Mouse (Mus musculus) embryonic facial prominence, embryonic 15.5 days (tissue): Measurements from ENCODE around the gene Krt7. TPM values are rescaled to one million over a fixed set of nuclear protein-coding genes. Genes with fewer than 3 reads are reported as not detected.
A peak's percentile ranks its signal among the peaks of the same experiment; 100 is the strongest.

Experiments
- ATAC-seq: fragments of 200-750 bp; cut with Nextera tagmentation; 2 replicates; pipeline ENCODE4 v1.8.0; 2017; ENCODE audit warnings: low read depth, moderate TSS enrichment; ENCODE audit not compliant: insufficient number of reproducible peaks, low FRiP score, low TSS enrichment
- H3K27ac ChIP-seq: fragments of 300-500 bp; sonication (generic); replicated peaks from 2 replicates; pipeline ENCODE4 v1.5.1; 2015; ENCODE audit warnings: mild to moderate bottlenecking, inconsistent platforms
- H3K27me3 ChIP-seq: fragments of 300-500 bp; sonication (generic); 2 replicates; pipeline ENCODE4 v1.6.1; 2015; ENCODE audit warnings: inconsistent platforms
- H3K36me3 ChIP-seq: fragments of 300-500 bp; sonication (generic); 2 replicates; pipeline ENCODE4 v1.6.1; 2015; ENCODE audit warnings: mild to moderate bottlenecking, inconsistent platforms
- H3K4me1 ChIP-seq: fragments of 300-500 bp; sonication (generic); 2 replicates; pipeline ENCODE4 v1.6.1; 2015; ENCODE audit warnings: inconsistent platforms
- H3K4me2 ChIP-seq: fragments of 300-500 bp; sonication (generic); replicated peaks from 2 replicates; pipeline ENCODE4 v1.6.1; 2015; ENCODE audit warnings: mild to moderate bottlenecking, inconsistent platforms
- H3K4me3 ChIP-seq: fragments of 300-500 bp; sonication (generic); replicated peaks from 2 replicates; pipeline ENCODE4 v1.5.1; 2015; ENCODE audit warnings: mild to moderate bottlenecking, inconsistent platforms
- H3K9ac ChIP-seq: fragments of 300-500 bp; sonication (generic); 2 replicates; pipeline ENCODE4 v1.6.1; 2015; ENCODE audit warnings: inconsistent platforms
- H3K9me3 ChIP-seq: fragments of 300-500 bp; sonication (generic); replicated peaks from 2 replicates; pipeline ENCODE4 v1.6.1; 2016; ENCODE audit warnings: inconsistent platforms
- WGBS: fragments of 180-500 bp; shearing (Covaris S2); methylation state at CpG from one replicate; pipeline ENCODE4 v1.1.7; 2015; 5-methylcytosine and 5-hydroxymethylcytosine counted together
- polyA plus RNA-seq: library from polyadenylated mRNA; unstranded; fragments of >200 nt; fragmentation: Nextera tagmentation; extraction: Ambion mirVana; gene quantifications from 2 replicates; pipeline ENCODE4 v1.2.1, GENCODE M21; 2015

The Krt7 gene
- polyA plus RNA-seq, 1 experiment from 2014 or later, result 93.4 TPM

DNA sequence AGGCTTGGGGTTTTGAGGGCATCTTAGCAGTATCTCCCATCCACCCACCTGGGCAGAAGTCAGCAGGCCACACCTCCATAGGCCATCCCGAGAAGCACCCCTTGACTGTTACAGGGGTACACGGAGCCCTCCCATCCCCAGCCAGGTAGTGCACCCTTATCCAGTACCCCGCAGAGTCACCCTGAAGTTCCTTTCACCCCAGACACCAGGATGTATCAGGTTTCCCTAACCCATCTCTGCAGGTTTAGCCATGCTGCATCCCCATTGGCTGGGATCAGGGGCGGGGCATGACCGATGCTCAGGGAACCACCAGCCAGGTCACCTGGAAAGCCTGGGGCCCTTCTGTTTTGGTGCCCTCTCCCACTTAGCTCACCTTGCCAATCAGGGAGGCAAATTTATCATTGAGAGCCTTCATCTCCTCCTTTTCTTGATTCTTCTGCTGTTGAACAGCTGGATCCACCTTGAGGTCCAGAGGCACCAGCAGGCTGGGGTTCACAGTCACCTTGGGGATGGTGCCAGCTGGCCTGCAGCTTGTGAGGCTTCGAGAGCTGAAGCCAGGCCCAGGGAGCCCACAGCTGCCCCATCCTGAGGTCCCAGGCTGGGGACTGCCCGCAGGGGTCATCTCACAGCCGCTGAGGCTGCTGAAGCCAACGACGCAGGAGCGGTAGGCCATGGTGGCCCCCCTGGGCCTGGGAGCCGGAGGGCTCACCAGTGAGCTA, 41.3 kb upstream of the Krt7 start:
- Histone ChIP-seq H3K9me3 (no peaks in the 10 kb centered on the region), H3K9ac (no peak overlapping the region), H3K36me3 (no peaks in the 10 kb centered on the region), H3K4me2 (peak overlapping the region; percentile 34), H3K27ac (peak overlapping the region; percentile 86), H3K4me3 (peak overlapping the region; percentile 24), H3K27me3 (no peaks in the 10 kb centered on the region), H3K4me1 (peaks cover 73% of the 10 kb centered on the region)
- WGBS, result 31% methylated on average over 12 of the region's 12 CpGs
- no peak for ATAC-seq

DNA sequence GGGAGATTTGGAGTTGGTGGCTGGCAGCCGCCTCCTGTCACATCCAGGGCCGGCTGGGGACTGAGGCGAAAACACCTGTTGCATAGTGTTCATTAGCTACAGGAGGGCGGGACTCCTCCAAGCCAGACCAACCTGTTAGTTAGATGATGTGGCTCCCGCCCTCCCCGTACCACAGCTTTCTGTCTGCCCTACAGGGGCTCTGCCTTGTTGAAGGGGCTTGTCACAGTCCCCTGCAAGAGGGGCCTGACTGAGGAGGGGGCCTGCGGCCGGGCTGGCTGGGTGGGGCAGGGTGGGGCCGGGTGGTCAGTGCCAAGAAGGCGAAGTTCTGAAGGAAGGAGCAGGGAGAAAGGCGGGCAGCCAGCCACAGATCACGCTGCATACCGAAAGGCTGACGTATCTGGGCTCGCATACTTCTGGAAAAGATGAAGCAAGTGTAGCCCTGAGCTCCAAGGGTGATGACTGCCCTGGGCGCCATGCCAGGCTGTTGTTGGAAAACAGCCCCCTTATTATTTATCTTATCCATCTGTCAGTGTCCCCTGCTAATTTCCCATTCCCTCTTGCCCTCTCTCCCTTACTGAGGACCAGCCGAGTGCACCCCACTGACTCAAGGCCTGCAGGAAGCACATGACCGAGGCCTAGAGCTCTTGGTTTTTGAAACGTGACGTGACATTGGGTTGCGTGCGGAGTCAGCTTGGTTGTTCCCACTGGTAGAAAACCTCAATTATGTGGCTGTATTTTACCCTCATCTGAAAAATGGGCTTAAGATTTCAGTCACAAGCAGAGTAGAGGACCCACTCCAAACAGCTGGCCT, 40.5 kb upstream of the Krt7 start, which contains the start of gene Krt80:
Gene Krt80 (minus strand): TSS at position 62 of the 811 bp plus-strand sequence.
- ATAC-seq, result peak; percentile 76; the same call in 1 of the 2 replicates
- Histone ChIP-seq H3K36me3 (no peaks in the 10 kb centered on the region), H3K9ac (no peak within 1 kb of the TSS), H3K4me1 (peaks cover 73% of the 10 kb centered on the region), H3K4me2 (peak within 1 kb of the TSS; percentile 34), H3K27ac (peak within 1 kb of the TSS; percentile 86), H3K27me3 (no peaks in the 10 kb centered on the region), H3K9me3 (no peaks in the 10 kb centered on the region), H3K4me3 (peak within 1 kb of the TSS; percentile 24)
- WGBS, result 32% methylated on average over 22 of the region's 22 CpGs

DNA sequence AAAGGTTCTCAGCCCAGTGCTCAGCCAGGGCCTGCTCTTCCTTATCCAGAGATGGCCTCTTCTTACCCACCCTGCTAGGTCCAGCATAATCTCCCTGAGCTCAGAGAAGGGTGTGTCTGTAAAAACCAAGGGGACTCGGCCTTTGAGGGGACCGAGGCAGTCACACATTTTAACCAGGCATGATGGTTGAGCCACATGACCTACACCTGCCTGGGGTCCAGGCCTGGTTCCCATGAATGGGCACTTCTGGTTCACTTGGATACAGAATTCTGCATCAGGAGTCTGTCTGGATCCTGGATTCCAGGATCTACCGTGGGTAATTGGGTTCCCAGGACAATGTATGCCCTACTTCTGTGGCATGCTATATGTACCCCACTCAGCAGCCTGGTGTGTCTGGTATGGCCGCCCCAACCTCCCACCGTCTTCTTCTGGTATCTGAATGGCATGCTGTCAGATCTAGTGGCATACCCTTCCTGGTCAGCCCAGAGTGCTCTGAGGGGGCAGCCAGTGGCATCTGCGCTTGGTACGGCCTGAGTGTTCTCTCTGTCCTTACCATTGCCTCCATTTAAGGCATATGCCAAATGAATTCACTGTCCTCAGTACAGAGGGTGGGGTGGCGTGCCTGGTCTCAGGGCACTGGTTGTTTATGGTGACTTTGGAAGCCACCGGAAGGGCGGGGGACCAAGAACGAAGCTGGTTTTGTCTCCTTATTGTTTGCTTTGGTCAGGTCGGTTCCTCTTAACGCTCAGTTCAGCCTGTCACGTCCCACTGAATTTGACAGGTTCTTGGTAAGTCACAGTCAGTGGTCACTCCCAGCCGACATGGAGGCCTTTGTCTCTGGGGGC, 39.5 kb upstream of the Krt7 start:
- Histone ChIP-seq H3K4me2 (no peak overlapping the region), H3K9me3 (no peaks in the 10 kb centered on the region), H3K27me3 (no peaks in the 10 kb centered on the region), H3K4me1 (peaks cover 72% of the 10 kb centered on the region), H3K27ac (0 out of 2 replicates have a peak overlapping the region, but pooled peaks have one; percentile 86), H3K4me3 (no peak overlapping the region), H3K36me3 (no peaks in the 10 kb centered on the region), H3K9ac (no peak overlapping the region)
- ATAC-seq, result no peak
- 80% methylated on average over 15 of the region's 15 CpGs for WGBS

DNA sequence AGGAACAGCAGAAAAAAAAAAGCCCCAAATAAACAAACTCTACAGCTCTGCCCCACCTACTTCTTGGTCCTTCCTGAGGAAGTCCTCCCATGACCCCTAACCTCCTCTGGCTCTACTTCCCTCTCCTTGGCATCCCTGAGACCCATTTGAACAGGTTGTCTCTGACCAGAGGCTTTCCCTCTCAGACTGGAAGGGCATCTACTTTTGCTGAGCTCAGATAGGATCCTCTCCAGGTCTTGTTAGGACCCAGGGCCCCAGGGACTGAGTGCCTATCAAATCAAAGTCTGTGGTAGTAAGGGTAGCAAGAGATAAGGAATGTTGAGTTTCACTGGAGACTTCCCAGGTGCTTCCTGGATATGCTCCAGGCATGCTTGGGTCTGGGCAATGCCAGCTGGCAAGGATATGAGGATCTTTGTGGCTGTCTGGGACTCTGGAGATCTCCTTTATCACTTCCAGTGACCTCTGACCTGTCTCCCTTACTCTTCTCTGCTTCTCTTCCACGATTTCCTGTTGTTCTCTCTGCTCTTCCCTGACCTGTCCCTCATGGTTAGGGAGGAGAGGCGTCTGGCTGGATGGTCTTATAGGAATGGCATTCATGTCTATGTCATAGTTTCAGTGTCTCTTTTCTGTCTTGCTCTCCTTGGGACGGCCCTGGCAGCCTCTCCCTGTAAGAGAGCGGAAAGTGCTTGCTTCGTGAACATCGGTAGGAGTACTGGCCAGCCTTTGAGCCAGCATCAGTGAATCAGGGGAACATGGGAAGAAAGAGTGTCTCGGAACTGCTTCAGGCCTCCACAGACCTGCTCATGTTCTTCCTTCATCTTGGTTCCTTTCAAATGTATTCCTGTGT, 38.5 kb upstream of the Krt7 start:
- Histone ChIP-seq H3K9me3 (no peaks in the 10 kb centered on the region), H3K4me3 (no peak overlapping the region), H3K36me3 (no peaks in the 10 kb centered on the region), H3K27me3 (no peaks in the 10 kb centered on the region), H3K4me1 (peaks cover 63% of the 10 kb centered on the region), H3K27ac (peak overlapping the region; percentile 48; the same call in 1 of the 2 replicates), H3K4me2 (no peak overlapping the region), H3K9ac (no peak overlapping the region)
- ATAC-seq, result no peak
- WGBS, result 58% methylated on average over 7 of the region's 7 CpGs

DNA sequence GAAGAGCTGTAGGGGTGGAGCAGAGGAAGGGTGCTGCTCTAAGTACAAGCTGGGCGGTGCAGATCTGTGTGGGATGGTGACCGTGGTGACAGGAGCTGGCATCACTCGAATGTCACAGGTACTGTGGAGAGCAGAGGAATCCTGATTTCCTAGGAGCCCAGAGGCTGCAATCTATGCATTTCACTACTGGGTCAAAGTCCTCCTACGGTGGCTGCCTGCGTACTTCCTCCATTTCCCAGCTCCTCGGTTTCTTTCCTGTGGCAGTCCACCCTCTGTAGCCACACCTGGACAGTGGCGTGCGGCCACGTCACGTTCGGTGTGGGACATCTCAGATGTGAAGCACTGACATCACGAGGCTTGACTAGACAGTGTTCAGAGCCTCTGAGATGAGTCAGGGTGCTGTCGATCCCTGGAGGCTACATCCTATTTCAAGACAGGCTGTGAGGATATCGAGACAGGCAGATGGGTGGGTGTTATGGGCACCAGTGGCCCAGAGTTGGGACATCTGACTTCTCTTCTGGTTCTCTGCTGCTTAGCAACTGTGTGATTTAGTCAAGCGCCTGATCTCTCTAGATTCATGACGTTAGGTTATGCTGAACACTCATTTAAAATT, 37.5 kb upstream of the Krt7 start:
- H3K4me1 ChIP-seq, result peaks cover 55% of the 10 kb centered on the region
- no peak overlapping the region for H3K4me2 ChIP-seq
- H3K9ac ChIP-seq, result no peak overlapping the region
- H3K9me3 ChIP-seq, result no peaks in the 10 kb centered on the region
- H3K27me3 ChIP-seq, result no peaks in the 10 kb centered on the region
- 79% methylated on average over 16 of the region's 16 CpGs for WGBS
- no peak overlapping the region for H3K27ac ChIP-seq
- no peak overlapping the region for H3K4me3 ChIP-seq
- no peak for ATAC-seq
- no peaks in the 10 kb centered on the region for H3K36me3 ChIP-seq

DNA sequence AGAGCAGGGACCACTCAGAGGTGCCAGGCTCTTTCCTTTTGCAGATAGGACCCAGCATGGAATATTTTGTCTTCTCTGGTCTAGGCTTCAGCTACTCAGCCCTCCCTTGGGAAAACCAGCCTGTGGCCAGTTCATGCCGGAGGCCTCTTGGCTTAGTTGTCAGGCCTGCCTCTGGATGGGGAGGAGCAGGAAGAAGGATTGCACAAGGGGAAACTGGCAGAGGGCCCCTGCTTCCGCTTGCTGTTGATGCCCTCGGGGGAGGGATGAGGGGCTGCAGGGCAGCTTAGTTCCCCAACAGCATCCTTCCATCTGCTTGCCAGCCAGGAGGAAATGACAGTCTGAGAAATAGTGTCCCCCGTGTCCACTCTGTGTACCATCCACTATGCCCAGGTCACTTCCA, 36.0 kb upstream of the Krt7 start:
- Histone ChIP-seq H3K27me3 (no peaks in the 10 kb centered on the region), H3K4me3 (no peak overlapping the region), H3K36me3 (no peaks in the 10 kb centered on the region), H3K9ac (no peak overlapping the region), H3K4me1 (peaks cover 41% of the 10 kb centered on the region), H3K9me3 (no peaks in the 10 kb centered on the region), H3K4me2 (no peak overlapping the region), H3K27ac (no peak overlapping the region; the same call in 1 of the 2 replicates)
- WGBS, result 27% methylated on average over 4 of the region's 4 CpGs
- no peak for ATAC-seq

DNA sequence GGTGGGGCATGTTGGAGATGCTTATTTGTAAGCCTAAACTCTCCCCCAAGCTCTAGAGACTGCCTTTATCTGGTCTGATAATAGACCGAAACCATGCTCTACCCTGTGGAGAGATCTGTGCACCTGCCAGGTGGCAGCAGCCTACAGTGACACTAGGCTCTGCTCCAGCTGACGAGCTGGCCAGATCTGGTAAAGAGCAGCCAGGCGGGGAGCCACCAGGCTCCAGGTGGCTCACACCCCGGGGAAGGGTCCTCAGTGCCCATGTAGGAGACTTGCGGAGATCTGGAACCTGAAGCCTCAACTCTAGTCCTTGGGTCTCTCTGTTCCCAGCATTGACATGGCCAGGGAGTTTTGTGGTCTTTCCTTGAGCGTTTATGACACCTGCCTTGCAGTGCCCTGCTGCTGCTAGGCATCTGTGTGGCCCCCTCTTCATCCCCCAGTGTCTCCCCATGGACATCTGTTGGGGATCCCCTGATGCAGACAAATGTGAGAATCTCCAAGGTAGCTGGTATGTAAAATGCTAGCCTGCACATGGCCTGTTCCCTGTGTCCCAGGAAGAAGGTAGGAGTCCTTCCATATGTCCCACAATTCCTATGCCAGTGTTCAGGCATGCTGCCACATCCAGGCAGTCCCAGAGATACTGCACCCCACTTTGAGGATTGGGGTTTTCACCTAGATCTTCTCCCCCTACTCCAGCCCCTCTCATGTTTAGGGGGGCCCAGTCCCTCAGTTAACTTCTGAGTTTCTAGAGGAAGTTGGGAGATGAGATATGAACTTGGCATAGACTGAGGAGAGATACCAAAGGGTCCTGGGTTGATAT, 34.7 kb upstream of the Krt7 start:
- Histone ChIP-seq H3K9ac (no peak overlapping the region), H3K4me2 (no peak overlapping the region), H3K27ac (no peak overlapping the region), H3K27me3 (no peaks in the 10 kb centered on the region), H3K9me3 (no peaks in the 10 kb centered on the region), H3K36me3 (no peaks in the 10 kb centered on the region), H3K4me1 (peaks cover 28% of the 10 kb centered on the region), H3K4me3 (no peak overlapping the region)
- 79% methylated on average over 6 of the region's 6 CpGs for WGBS
- ATAC-seq, result no peak

DNA sequence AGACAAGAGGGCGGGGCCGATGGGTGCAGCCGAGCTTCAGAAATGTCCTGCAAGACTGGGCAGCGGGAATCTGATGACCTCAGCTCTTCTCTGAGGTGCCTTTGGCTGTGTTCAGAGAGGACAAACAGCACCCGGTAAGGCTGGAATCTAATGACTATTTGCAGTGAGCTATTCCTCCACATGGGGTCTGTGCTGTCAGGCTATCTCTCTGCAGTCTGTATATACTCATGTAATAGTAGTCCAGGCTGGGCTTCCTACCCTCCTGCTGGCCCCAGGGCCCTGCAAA, 34.1 kb upstream of the Krt7 start:
- Histone ChIP-seq H3K9me3 (no peaks in the 10 kb centered on the region), H3K4me1 (peaks cover 28% of the 10 kb centered on the region), H3K4me2 (no peak overlapping the region), H3K27me3 (no peaks in the 10 kb centered on the region), H3K27ac (no peak overlapping the region), H3K36me3 (no peaks in the 10 kb centered on the region), H3K4me3 (no peak overlapping the region), H3K9ac (no peak overlapping the region)
- 68% methylated on average over 5 of the region's 5 CpGs for WGBS
- ATAC-seq, result no peak

DNA sequence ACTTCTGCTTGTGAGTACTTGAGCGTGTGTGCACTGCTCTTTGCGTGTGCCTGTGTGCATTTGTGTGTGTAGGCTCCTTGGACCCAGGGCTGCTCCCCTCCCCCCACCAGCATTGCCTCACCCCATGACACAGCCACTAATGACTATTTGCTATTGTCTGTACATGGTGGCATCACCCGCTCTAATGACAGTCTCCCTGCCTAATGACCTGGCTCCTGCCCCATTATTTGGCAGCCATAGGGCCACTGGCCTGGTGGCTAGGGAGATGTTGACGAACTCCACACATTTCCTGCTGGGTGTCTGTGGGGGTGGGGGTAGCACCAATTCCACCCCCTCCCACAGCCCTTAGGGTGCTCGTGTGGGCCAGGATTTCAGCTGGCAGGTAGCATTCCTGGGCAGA, 32.2 kb upstream of the Krt7 start:
- Histone ChIP-seq H3K27ac (no peak overlapping the region), H3K27me3 (no peaks in the 10 kb centered on the region), H3K4me1 (peaks cover 17% of the 10 kb centered on the region), H3K9me3 (no peaks in the 10 kb centered on the region), H3K4me2 (no peak overlapping the region), H3K4me3 (no peak overlapping the region), H3K9ac (no peak overlapping the region), H3K36me3 (no peaks in the 10 kb centered on the region)
- ATAC-seq, result no peak
- 78% methylated on average over 5 of the region's 5 CpGs for WGBS

DNA sequence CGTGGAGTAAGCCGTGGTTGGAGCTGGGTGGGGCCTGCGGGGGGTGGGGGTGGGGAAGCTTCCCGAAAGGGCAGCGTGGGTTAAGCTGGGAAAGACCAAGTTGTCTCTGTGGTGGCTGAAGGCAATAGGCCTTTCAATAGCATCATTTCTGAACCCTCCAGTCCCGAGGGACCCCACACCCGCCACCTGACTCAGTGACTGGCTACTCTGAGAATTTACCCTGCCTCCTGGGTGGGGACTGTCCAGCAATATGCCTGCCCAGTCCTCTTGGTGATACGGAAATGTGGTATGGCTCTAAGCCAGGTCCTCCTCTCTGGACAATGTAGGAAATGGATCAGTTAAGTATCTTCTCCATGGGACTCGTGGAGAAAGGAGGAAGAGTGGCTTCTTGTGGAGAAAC, 29.1 kb upstream of the Krt7 start:
- no peak for ATAC-seq
- 58% methylated on average over 9 of the region's 9 CpGs for WGBS
- Histone ChIP-seq H3K4me1 (no peaks in the 10 kb centered on the region), H3K27me3 (no peaks in the 10 kb centered on the region), H3K4me2 (no peak overlapping the region), H3K27ac (no peak overlapping the region), H3K36me3 (no peaks in the 10 kb centered on the region), H3K9ac (no peak overlapping the region), H3K9me3 (no peaks in the 10 kb centered on the region), H3K4me3 (no peak overlapping the region)
